Mouse (Mus musculus): ENCODE data around the gene Smpd2.

Gene Smpd2

DNA sequence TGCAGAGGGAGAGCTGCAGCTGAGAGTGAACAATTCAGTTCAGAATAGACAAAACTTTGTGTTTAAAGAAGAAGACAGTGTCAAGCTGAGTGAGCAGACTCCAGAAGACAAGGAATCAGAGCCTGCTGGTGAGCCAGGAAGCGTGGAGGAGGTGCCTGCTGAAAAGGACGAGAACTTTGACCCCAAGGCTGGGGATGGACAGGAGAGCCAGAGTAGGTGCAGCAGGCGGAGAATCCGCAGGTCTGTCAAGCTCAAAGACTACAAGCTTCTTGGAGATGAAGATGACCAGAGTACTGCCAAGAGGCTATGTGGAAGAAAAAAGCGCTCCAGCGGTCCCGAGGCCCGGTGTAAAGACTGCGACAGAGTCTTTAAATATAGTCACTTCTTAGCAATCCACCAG is 38.5 kb downstream of the Smpd2 start:
- DNase-seq (ENCODE audit: low spot score in 2 of 2), result no peak

DNA sequence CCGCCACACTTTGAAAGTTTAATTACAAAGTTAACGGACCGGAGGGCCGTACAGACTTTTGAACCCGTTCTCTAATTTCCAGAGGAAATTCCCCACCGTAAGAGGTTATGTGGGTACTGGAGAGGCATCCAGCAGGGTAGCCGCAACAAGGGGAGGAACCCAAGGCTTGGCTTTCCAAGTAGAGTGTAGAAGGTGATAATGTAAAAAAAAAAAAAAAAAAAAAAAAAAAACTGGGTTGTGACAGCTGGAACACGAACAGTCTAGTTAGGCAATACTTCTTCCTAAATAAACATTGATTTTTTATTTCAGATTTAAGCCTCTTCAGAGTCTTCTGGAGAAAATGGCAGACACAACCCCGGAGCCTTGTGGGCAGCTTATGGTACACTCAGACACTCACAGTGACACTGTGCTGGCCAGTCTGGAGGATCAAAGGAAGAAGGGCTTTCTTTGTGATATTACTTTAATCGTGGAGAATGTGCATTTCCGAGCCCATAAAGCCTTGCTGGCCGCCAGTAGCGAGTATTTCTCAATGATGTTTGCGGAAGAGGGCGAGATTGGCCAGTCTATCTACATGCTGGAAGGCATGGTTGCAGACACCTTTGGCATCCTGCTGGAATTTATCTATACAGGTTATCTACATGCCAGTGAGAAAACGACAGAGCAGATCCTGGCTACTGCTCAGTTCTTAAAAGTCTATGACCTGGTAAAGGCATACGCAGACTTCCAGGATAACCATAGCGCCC is 39.2 kb downstream of the Smpd2 start:
- DNase-seq (ENCODE audit: low spot score in 2 of 2), result no peak

DNA sequence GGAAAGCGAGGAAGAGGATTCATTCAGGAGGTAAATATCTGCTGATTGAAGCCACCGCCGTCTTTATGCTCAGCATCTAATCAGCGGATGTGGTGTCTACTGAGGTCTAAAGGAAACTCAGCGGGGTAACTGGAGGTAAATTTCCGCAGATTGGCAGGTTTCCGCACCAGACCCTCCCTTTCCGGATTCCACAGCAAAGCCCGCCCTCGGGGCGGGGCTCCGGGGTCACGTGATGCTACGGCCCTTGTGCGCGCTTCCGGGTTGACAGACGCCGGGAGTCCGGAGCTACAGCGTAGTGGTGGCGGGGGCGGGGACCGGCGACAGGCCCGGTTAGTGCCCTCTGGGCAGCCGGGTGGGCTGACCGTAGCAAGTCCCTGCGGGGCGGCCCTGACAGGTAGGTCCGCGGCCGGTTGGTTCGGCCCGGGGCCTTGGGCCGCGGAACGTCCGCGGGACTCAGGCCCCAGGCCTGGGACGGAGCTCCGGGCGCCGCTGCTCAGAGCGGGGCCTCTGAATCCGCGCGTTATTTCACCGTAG is 40.0 kb downstream of the Smpd2 start, which contains the start of gene Zbtb24:
Gene Zbtb24, plus strand, starts transcription at position 247 of the 534 bp plus-strand sequence.
- DNase-seq (ENCODE audit: low spot score in 2 of 2), result peak; percentile 96 to 97

DNA sequence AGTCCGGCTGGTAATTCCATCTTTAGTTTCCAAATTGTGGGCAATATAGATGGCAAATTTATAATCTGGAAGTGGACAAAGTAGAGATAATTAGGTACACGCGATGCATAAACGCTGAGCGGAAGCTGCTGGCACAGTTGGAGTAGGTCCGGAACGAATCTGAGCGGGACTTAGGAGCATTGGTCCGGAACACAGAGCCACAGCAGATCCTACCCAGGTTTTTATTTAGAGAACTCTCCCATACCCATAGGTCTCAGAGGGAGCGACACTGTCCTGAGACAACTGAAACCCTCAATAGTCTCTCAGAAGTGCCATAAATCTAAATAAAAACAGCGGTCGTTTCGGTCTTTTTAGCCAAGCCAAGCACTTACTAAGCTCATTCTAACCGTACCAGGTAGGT is 40.5 kb downstream of the Smpd2 start:
- DNase-seq (ENCODE audit: low spot score in 2 of 2), result peak; percentile 41 to 43

DNA sequence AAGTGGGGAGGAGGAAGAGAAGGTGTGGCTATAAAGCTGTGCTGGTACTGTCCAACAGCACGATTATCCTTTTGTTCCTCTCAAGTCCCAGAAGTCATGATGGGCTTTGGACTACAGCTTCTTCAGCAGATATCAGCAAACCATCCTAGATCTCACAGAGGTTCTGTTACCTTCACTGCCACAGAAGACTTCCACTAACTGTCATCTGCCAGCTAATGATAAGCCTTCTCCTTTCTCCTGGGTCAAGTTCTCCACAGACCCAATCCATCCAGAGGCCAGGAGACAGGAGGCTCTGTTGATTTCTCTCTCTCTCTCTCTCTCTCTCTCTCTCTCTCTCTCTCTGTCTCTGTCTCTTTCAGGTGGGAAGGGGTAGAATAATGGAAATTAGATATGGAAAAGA is 42.0 kb downstream of the Smpd2 start:
- DNase-seq (ENCODE audit: low spot score in 2 of 2), result no peak

Measured in right cerebral cortex, postnatal 10 days (tissue).